In genomic region chr10:40725471-40725870, GRCm38 (mm10) we compare ENCODE assay signal across 24 mouse cellular contexts. TPM values are rescaled to one million over a fixed set of nuclear protein-coding genes. Genes with fewer than 3 reads are reported as not detected.
DNase-seq lines count a peak whose midpoint lies in the region; ATAC-seq and TF ChIP-seq lines count a peak whose summit lies in the region.
"Had no signal": no experiment of that assay in that cellular context is flagged by ENCODE, and none has a peak within 500 bp of the region (broad histone marks: within the 10 kb centered on the region; RNA-seq: fewer than 3 reads in every experiment).

No protein-coding gene starts in this region.

- H3K4me3 ChIP-seq in gastrocnemius, adult 2 months = no peak overlapping the region
- H3K4me3 ChIP-seq in lung, embryonic 15.5 days = no peak overlapping the region
- no peak overlapping the region for H3K4me3 ChIP-seq in CH12.LX (replicated peaks in 1 of 3; ENCODE audit: low read depth in 2 of 3, low read length in 2 of 3, poor library complexity in 1 of 3)
- H3K4me3 ChIP-seq: embryonic facial prominence, embryonic 12.5 days; forebrain, embryonic 13.5 days; heart, embryonic 12.5 days; hindbrain, embryonic 12.5 days; liver, embryonic 12.5 days; midbrain, embryonic 13.5 days; neural tube, embryonic 12.5 days had no signal

- 74% methylated on average over 4 of the region's 4 CpGs for WGBS in lung, embryonic 15.5 days

- in situ Hi-C loops in CH12.LX (cut with MboI; ENCODE audit: low pct_ligation_motif_present, low pct_unique_long_range_greater_than_20kb, low sequenced_read_pairs) = no loop called here

- peak overlapping the region; percentile 35 for H3K27ac ChIP-seq in gastrocnemius, adult 2 months
- H3K27ac ChIP-seq in lung, embryonic 15.5 days = 0 out of 2 replicates have a peak overlapping the region, but pooled peaks have one; percentile 12
- H3K27ac ChIP-seq in CH12.LX (ENCODE audit: insufficient read depth, low read depth) = no peak overlapping the region
- H3K27ac ChIP-seq: embryonic facial prominence, embryonic 12.5 days; forebrain, embryonic 13.5 days; hindbrain, embryonic 12.5 days; kidney, postnatal 0 days; liver, embryonic 12.5 days; neural tube, embryonic 12.5 days had no signal

- peaks cover 9% of the 10 kb centered on the region; the same call in 1 of the 2 replicates for H3K4me1 ChIP-seq in lung, embryonic 15.5 days
- H3K4me1 ChIP-seq in CH12.LX (ENCODE audit: control insufficient read depth in 1 of 2, insufficient read depth in 2 of 2) = peaks cover 0 to 9% of the 10 kb centered on the region in 2 experiments; a peak in 2 of 4 replicates
- H3K4me1 ChIP-seq: liver, embryonic 12.5 days had no signal

- dilution Hi-C loops in CH12.LX (cut with MboI; ENCODE audit: extremely low pct_ligation_motif_present, extremely low pct_unique_long_range_greater_than_20kb, low sequenced_read_pairs) = no loop called here

- no peak overlapping the region for H3K4me2 ChIP-seq in lung, embryonic 15.5 days
- no peak overlapping the region for H3K4me2 ChIP-seq in CH12.LX (ENCODE audit: insufficient read depth, low read depth, poor library complexity, severe bottlenecking)
- H3K4me2 ChIP-seq: embryonic facial prominence, embryonic 12.5 days; forebrain, embryonic 13.5 days; heart, embryonic 12.5 days; hindbrain, embryonic 12.5 days; liver, embryonic 12.5 days; midbrain, embryonic 13.5 days; neural tube, embryonic 12.5 days had no signal

- intact Hi-C loops in gastrocnemius, adult 2 months (cut with DNase I) = no loop called here

- no peak for ATAC-seq in lung, embryonic 15.5 days (ENCODE audit: borderline replicate concordance, extremely low read depth, low FRiP score, low TSS enrichment)
- ATAC-seq: activated CD4-positive, CD25-positive, alpha-beta regulatory T cell, adult 4 months; forebrain, embryonic 13.5 days; liver, embryonic 12.5 days; midbrain, embryonic 13.5 days had no signal

- DNase-seq in gastrocnemius, adult 2 months = no peak
- DNase-seq in gastrocnemius, adult 18-20 months (ENCODE audit: low spot score) = no peak
- DNase-seq in lung, postnatal 36 days = no peak
- DNase-seq in CH12.LX (ENCODE audit: extremely low read depth) = peak; percentile 17
- DNase-seq in natural killer cell, adult 2 months (ENCODE audit: low spot score in 2 of 2) = peak; percentile 6 to 42
- no peak for DNase-seq in embryo, embryonic 9.5 days (ENCODE audit: extremely low spot score)
- DNase-seq: B cell, adult 2 months; cerebellum, adult 11-12 months; gastrocnemius, postnatal 10 days; heart, postnatal 10 days; right cerebral cortex, adult 18-20 months; thymus, adult 18-20 months; thymus, postnatal 36 days had no signal

- no peak overlapping the region for H3K9ac ChIP-seq in lung, embryonic 15.5 days
- H3K9ac ChIP-seq in CH12.LX (ENCODE audit: insufficient read depth, low read depth) = no peak overlapping the region
- H3K9ac ChIP-seq: embryonic facial prominence, embryonic 12.5 days; forebrain, embryonic 13.5 days; heart, embryonic 12.5 days; hindbrain, embryonic 12.5 days; liver, embryonic 12.5 days; midbrain, embryonic 13.5 days; neural tube, embryonic 12.5 days had no signal

- H3K9me3 ChIP-seq in lung, embryonic 15.5 days = no peaks in the 10 kb centered on the region
- H3K9me3 ChIP-seq in CH12.LX (replicated peaks; ENCODE audit: low read length) = no peaks in the 10 kb centered on the region
- H3K9me3 ChIP-seq: embryonic facial prominence, embryonic 12.5 days; forebrain, embryonic 13.5 days; heart, embryonic 12.5 days; hindbrain, embryonic 12.5 days; liver, embryonic 12.5 days; midbrain, embryonic 13.5 days; neural tube, embryonic 12.5 days had no signal

- H3K27me3 ChIP-seq in lung, embryonic 15.5 days = no peaks in the 10 kb centered on the region
- H3K27me3 ChIP-seq in CH12.LX (replicated peaks) = no peaks in the 10 kb centered on the region
- H3K27me3 ChIP-seq: embryonic facial prominence, embryonic 12.5 days; forebrain, embryonic 13.5 days; heart, embryonic 12.5 days; hindbrain, embryonic 12.5 days; liver, embryonic 12.5 days; midbrain, embryonic 13.5 days; neural tube, embryonic 12.5 days had no signal

- TF ChIP-seq EP300 in CH12.LX (IDR thresholded peaks at IDR 0.05; ENCODE audit: low read length) = no peak

- no peak for TF ChIP-seq CTCF in gastrocnemius, adult 2 months (IDR thresholded peaks at IDR 0.05)
- no peak for TF ChIP-seq CTCF in CH12.LX (conservative IDR thresholded peaks at IDR 0.05 in 1 of 2, IDR thresholded peaks at IDR 0.05 in 1 of 2; ENCODE audit: low read depth in 2 of 2, low read length in 2 of 2)

- no peaks in the 10 kb centered on the region for H3K36me3 ChIP-seq in lung, embryonic 15.5 days
- no peaks in the 10 kb centered on the region for H3K36me3 ChIP-seq in CH12.LX (replicated peaks in 1 of 2; ENCODE audit: control insufficient read depth in 1 of 2, insufficient read depth in 1 of 2, low read length in 1 of 2)
- H3K36me3 ChIP-seq: embryonic facial prominence, embryonic 12.5 days; heart, embryonic 12.5 days; hindbrain, embryonic 12.5 days; liver, embryonic 12.5 days; midbrain, embryonic 13.5 days; neural tube, embryonic 12.5 days had no signal

- no peak for TF ChIP-seq POLR2A in CH12.LX (IDR thresholded peaks at IDR 0.05; ENCODE audit: low read depth, low read length)

- no peaks in the 10 kb centered on the region for H3K79me2 ChIP-seq in CH12.LX (replicated peaks; ENCODE audit: control insufficient read depth, extremely low read depth, insufficient read depth, poor library complexity, severe bottlenecking)

- no peak for TF ChIP-seq RAD21 in CH12.LX (IDR thresholded peaks at IDR 0.05; ENCODE audit: low read depth, low read length)

TF ChIP-seq in CH12.LX, 34 proteins besides CTCF, POLR2A, EP300 and RAD21:
- TF ChIP-seq E2F4 (IDR thresholded peaks at IDR 0.05; ENCODE audit: insufficient replicate concordance, low read depth, low read length) = no peak
- no peak for TF ChIP-seq PAX5 (IDR thresholded peaks at IDR 0.05; ENCODE audit: low read length)
- no peak for TF ChIP-seq TBP (conservative IDR thresholded peaks at IDR 0.05; ENCODE audit: low read depth, low read length)
- peak; percentile 23; the same call in 1 of the 2 replicates for TF ChIP-seq MAX (IDR thresholded peaks at IDR 0.05; ENCODE audit: low read length)
- no peak for TF ChIP-seq ZC3H11A (IDR thresholded peaks at IDR 0.05; ENCODE audit: low read depth, low read length)
- no peak for TF ChIP-seq CHD2 (IDR thresholded peaks at IDR 0.05; ENCODE audit: low read length)
- TF ChIP-seq BHLHE40 (IDR thresholded peaks at IDR 0.05; ENCODE audit: low read depth, low read length) = peak; percentile 28; the same call in 1 of the 2 replicates
- TF ChIP-seq GABPA (IDR thresholded peaks at IDR 0.05; ENCODE audit: insufficient replicate concordance, low read depth, low read length) = no peak
- 0 out of 2 replicates have a peak, but pooled peaks have one; percentile 16 for TF ChIP-seq MAFK (IDR thresholded peaks at IDR 0.05; ENCODE audit: insufficient replicate concordance, low read length)
- TF ChIP-seq USF1 (IDR thresholded peaks at IDR 0.05; ENCODE audit: low read depth, low read length) = no peak
- TF ChIP-seq ELF1 (IDR thresholded peaks at IDR 0.05; ENCODE audit: low read depth, low read length) = no peak
- TF ChIP-seq USF2 (conservative IDR thresholded peaks at IDR 0.05; ENCODE audit: low read depth, low read length) = no peak

RNA-seq across cellular contexts. Expression of gene Mettl24, which starts 42.4 kb away (rescaled TPM):
- total RNA-seq in gastrocnemius, adult 2 months (2021) = under 1 TPM; 0.31 to 0.86 TPM
- total RNA-seq in gastrocnemius, adult 18-20 months (2021) = under 1 TPM; 0.14 to 0.66 TPM
- 3.9 and 4.3 TPM in 2 replicates for polyA plus RNA-seq in lung, embryonic 15.5 days (2015; fragmentation: Nextera tagmentation; extraction: Ambion mirVana)
- total RNA-seq in CH12.LX (2012; rRNA removed) = not detected in 2 replicates
- not detected in 2 replicates for total RNA-seq in CH12.LX (2014; rRNA removed)
- polyA plus RNA-seq in CH12.LX (2012; ENCODE audit: insufficient read length, low read depth) = not detected in 2 replicates
- total RNA-seq: megakaryocyte, adult 5-6 weeks had no signal
- polyA plus RNA-seq: activated CD4-positive, CD25-positive, alpha-beta regulatory T cell, adult 4 months had no signal

Comparison
In these comparisons a context has a peak if more than half of its experiments do, and no peak if none do; other contexts are left out.
1. DNase-seq: peak in CH12.LX (single experiment) and natural killer cell, adult 2 months (2 of 2); none in gastrocnemius, adult 2 months (single experiment), gastrocnemius, adult 18-20 months (single experiment), lung, postnatal 36 days (single experiment) and embryo, embryonic 9.5 days (single experiment).